Mouse (Mus musculus): ENCODE results near the gene Timp1.

GRCm38 (mm10) chrX:20920844-20921364 lies 50.9 kb downstream of the Timp1 start, which contains the start of gene Syn1:
- TF ChIP-seq EP300 (IDR thresholded peaks at IDR 0.05; ENCODE audit: low read depth) (no peak), CTCF (IDR thresholded peaks at IDR 0.05; ENCODE audit: low read depth) (no peak)

All from liver, embryonic 14.5 days (tissue).